Mouse (Mus musculus) neural tube, embryonic 11.5 days (tissue): Measurements from ENCODE around the gene Prorsd1. TPM values are rescaled to one million over a fixed set of nuclear protein-coding genes. Genes with fewer than 3 reads are reported as not detected.

ENCODE experiments used
- ATAC-seq: fragments of 200-750 bp; cut with Nextera tagmentation; 2 replicates; pipeline ENCODE4 v1.8.0; 2017; ENCODE audit warnings: moderate number of reproducible peaks, mild to moderate bottlenecking, moderate TSS enrichment, moderate library complexity; ENCODE audit not compliant: insufficient read depth, low FRiP score, low TSS enrichment
- DNase-seq: peaks from one replicate; pipeline ENCODE4 v3.0.0-alpha.2; 2015; ENCODE audit warnings: low spot score
- H3K27ac ChIP-seq: fragments of 300-500 bp; sonication (generic); 2 replicates; pipeline ENCODE4 v1.5.1; 2014; ENCODE audit warnings: low read depth, mild to moderate bottlenecking, low read length
- H3K27me3 ChIP-seq: fragments of 300-500 bp; sonication (generic); 2 replicates; pipeline ENCODE4 v1.6.1; 2014; ENCODE audit warnings: mild to moderate bottlenecking, low read length, mixed read lengths; ENCODE audit not compliant: control insufficient read depth, insufficient read depth
- H3K36me3 ChIP-seq: fragments of 300-500 bp; sonication (generic); 2 replicates; pipeline ENCODE4 v1.6.1; 2014; ENCODE audit warnings: mild to moderate bottlenecking, low read length, moderate library complexity, mixed read lengths; ENCODE audit not compliant: control insufficient read depth, insufficient read depth
- H3K4me1 ChIP-seq: fragments of 300-500 bp; sonication (generic); 2 replicates; pipeline ENCODE4 v1.6.1; 2014; ENCODE audit warnings: low read length, mixed read lengths; ENCODE audit not compliant: control insufficient read depth, insufficient read depth
- H3K4me2 ChIP-seq: fragments of 300-500 bp; sonication (generic); 2 replicates; pipeline ENCODE4 v1.6.1; 2014; ENCODE audit warnings: low read depth, mild to moderate bottlenecking, moderate library complexity
- H3K4me3 ChIP-seq: fragments of 300-500 bp; sonication (generic); 2 replicates; pipeline ENCODE4 v1.5.1; 2014; ENCODE audit warnings: low read depth, low read length
- H3K9ac ChIP-seq: fragments of 300-500 bp; sonication (generic); 2 replicates; pipeline ENCODE4 v1.6.1; 2014; ENCODE audit warnings: mild to moderate bottlenecking, low read length
- H3K9me3 ChIP-seq: fragments of 300-500 bp; sonication (generic); 2 replicates; pipeline ENCODE4 v1.6.1; 2016; ENCODE audit warnings: low read length; ENCODE audit not compliant: control insufficient read depth
- WGBS: fragments of 180-500 bp; shearing (Covaris S2); extraction: QIAGEN DNeasy Blood & Tissue Kit; methylation state at CpG from one replicate; pipeline ENCODE4 v1.1.7; 2014; 5-methylcytosine and 5-hydroxymethylcytosine counted together
- polyA plus RNA-seq: library from polyadenylated mRNA; unstranded; fragments of >200 nt; fragmentation: Nextera tagmentation; extraction: Ambion mirVana; gene quantifications from 2 replicates; pipeline ENCODE4 v1.2.1, GENCODE M21; 2014

The Prorsd1 gene
- 22.0 and 26.3 TPM in 2 replicates for polyA plus RNA-seq

DNA sequence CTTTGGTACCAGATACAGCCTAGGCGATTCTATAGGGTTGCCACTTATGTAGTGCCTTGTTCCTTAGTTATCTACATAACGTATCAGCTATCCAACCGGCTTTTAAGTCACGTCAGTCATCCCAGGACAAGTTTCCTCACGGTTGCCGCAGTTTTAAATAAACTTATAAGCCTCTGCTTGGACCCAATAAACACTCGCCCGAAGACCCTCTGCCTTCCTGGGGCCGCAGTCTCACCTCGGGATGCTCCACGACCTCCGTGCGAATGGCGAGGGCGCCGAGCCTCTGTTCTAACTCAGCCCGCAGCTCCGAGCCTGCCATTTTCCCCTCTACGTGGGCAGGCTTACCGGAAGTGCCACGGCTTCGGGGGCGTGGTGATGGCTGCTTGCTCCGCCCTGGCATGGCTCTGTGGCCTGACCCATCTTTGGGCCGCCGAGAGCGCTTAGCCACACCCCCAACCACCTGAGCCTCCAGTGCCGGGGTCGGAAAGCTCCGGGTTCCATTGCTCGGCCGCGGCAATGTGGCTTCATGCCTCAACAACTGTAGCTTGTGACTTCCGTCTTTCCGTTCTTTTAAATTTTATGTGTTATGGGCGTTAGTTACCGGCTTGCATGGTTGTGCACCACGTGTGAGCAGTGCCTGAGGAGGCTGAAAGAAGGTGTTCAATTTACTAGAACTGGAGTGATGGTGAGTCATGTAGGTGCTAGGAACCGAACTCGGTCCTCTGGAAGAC, at the start of gene Prorsd1:
TSS of gene Prorsd1 (minus strand) at position 352 of the 731 bp plus-strand sequence.
- no peaks in the 10 kb centered on the region for H3K9me3 ChIP-seq
- peak within 1 kb of the TSS; percentile 64 for H3K9ac ChIP-seq
- no peak within 1 kb of the TSS for H3K27ac ChIP-seq
- DNase-seq (peak; percentile 91), ATAC-seq (peak; percentile 98)
- no peaks in the 10 kb centered on the region for H3K4me1 ChIP-seq
- H3K36me3 ChIP-seq = 0 out of 2 replicates have a peak, but pooled peaks cover 2% of the 10 kb centered on the region
- no peaks in the 10 kb centered on the region for H3K27me3 ChIP-seq
- WGBS = 3% methylated on average over 40 of the region's 40 CpGs
- H3K4me3 ChIP-seq = peak within 1 kb of the TSS; percentile 55
- peak within 1 kb of the TSS; percentile 63 for H3K4me2 ChIP-seq

- no peak for DNase-seq
- Histone ChIP-seq H3K4me2 (no peak overlapping the region), H3K4me1 (no peaks in the 10 kb centered on the region), H3K27ac (no peak overlapping the region), H3K36me3 (no peaks in the 10 kb centered on the region), H3K27me3 (no peaks in the 10 kb centered on the region), H3K4me3 (no peak overlapping the region), H3K9ac (no peak overlapping the region), H3K9me3 (no peaks in the 10 kb centered on the region)
- no peak for ATAC-seq
- 87% methylated on average over 2 of the region's 2 CpGs for WGBS
Measured at GRCm38 (mm10) chr11:29563406-29563805, 48.6 kb upstream of the Prorsd1 start.

GRCm38 (mm10) chr11:29560990-29561389, 46.2 kb upstream of the Prorsd1 start:
- no peak for ATAC-seq
- 90% methylated on average over 3 of the region's 3 CpGs for WGBS

DNA sequence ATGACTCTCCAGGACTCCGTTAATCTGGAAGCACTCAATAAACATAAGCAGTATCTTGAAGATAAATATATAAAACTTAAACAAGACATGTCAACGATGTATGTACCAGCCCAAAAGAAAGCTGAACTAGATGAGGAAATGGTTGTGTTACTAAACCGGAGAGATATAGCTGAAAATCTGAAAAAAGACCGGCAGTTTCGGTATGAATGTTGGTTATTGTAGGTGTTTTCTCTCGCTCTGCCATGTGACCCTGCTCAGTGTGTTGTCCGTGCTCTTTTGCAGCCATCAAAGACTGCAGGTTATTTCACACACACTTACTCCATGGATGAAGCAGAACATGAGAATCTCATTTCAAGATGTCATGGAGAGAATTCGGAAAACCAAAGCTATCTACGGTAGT, 45.6 kb upstream of the Prorsd1 start:
- no peaks in the 10 kb centered on the region for H3K9me3 ChIP-seq
- no peaks in the 10 kb centered on the region for H3K36me3 ChIP-seq
- H3K27me3 ChIP-seq = no peaks in the 10 kb centered on the region
- H3K4me3 ChIP-seq = no peak overlapping the region
- no peak overlapping the region for H3K4me2 ChIP-seq
- DNase-seq (no peak), ATAC-seq (no peak)
- H3K4me1 ChIP-seq = no peaks in the 10 kb centered on the region
- no peak overlapping the region for H3K9ac ChIP-seq
- no peak overlapping the region for H3K27ac ChIP-seq
- 89% methylated on average over 9 of the region's 9 CpGs for WGBS

More at GRCm38 (mm10) chr11:29560990-29561389, 46.2 kb upstream of the Prorsd1 start:
- Histone ChIP-seq H3K27ac (no peak overlapping the region), H3K4me3 (no peak overlapping the region), H3K4me2 (no peak overlapping the region), H3K4me1 (no peaks in the 10 kb centered on the region), H3K9ac (no peak overlapping the region), H3K27me3 (no peaks in the 10 kb centered on the region), H3K9me3 (no peaks in the 10 kb centered on the region), H3K36me3 (no peaks in the 10 kb centered on the region)
- DNase-seq = no peak

GRCm38 (mm10) chr11:29549425-29549778, 34.6 kb upstream of the Prorsd1 start:
- 100% methylated on average over 1 of the region's 1 CpGs for WGBS
- H3K4me2 ChIP-seq = no peak overlapping the region
- no peaks in the 10 kb centered on the region for H3K27me3 ChIP-seq
- H3K4me1 ChIP-seq = no peaks in the 10 kb centered on the region
- H3K27ac ChIP-seq = no peak overlapping the region
- no peak overlapping the region for H3K4me3 ChIP-seq
- H3K9ac ChIP-seq = no peak overlapping the region
- peaks cover 4% of the 10 kb centered on the region; the same call in 1 of the 2 replicates for H3K36me3 ChIP-seq
- H3K9me3 ChIP-seq = no peaks in the 10 kb centered on the region
- DNase-seq (no peak), ATAC-seq (no peak)

DNA sequence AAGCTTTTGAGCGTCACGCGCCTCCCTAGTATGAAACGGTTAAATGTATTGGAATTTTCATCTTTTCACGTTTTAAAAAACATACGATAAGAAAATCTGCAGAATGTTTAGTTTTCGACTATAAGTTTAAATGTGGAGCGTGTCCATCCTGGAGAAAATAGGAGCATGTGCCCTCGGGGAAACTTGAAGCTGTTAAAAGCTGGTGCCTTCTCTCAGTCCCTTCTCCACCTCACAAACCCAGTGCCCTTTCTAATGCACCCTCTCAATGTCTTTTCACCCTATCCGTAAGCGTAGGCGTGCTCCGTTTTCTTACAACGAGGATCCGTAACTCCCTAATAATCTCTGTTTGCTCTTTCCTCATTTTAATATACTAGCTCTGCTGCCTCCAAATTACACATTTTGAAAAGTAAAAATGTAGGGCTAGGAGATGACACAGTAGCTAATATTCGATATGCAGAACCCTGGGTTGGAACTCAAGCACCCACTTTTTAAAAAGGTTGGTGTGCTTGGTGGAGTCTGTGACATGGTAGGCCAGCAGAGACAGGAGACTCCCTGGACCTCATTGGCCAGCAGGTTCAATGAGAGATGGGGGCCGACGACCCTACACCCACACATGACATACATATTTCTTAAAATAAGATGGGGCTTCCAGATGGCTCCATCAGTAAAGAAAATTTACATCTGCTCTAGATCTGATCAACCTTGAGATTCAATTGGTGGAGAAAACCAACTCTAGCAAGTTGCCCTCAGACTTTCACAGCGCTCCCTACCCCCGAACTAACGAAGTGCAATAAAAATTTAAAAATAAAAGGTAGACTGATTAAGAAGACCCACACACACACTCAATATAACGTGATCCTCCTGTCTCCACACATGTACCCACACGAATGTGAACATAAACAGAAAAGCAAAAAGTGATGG, 33.9 kb upstream of the Prorsd1 start:
- peak; percentile 12 for DNase-seq
- Histone ChIP-seq H3K4me1 (no peaks in the 10 kb centered on the region), H3K4me2 (peak overlapping the region; percentile 57), H3K36me3 (peaks cover 8% of the 10 kb centered on the region), H3K9ac (peak overlapping the region; percentile 91), H3K9me3 (no peaks in the 10 kb centered on the region), H3K4me3 (peak overlapping the region; percentile 79), H3K27ac (no peak overlapping the region), H3K27me3 (no peaks in the 10 kb centered on the region)
- WGBS = 26% methylated on average over 23 of the region's 23 CpGs
- peak; percentile 18; the same call in 1 of the 2 replicates for ATAC-seq

- peak within 1 kb of the TSS; percentile 54; the same call in 1 of the 2 replicates for H3K27ac ChIP-seq
- H3K27me3 ChIP-seq = no peaks in the 10 kb centered on the region
- H3K4me2 ChIP-seq = peak within 1 kb of the TSS; percentile 57
- under 1% methylated on average over 46 of the region's 46 CpGs for WGBS
- H3K4me3 ChIP-seq = peak within 1 kb of the TSS; percentile 79
- H3K4me1 ChIP-seq = no peaks in the 10 kb centered on the region
- H3K9ac ChIP-seq = peak within 1 kb of the TSS; percentile 91
- DNase-seq = peak; percentile 94
- no peaks in the 10 kb centered on the region for H3K9me3 ChIP-seq
- peaks cover 8% of the 10 kb centered on the region for H3K36me3 ChIP-seq
- peak; percentile 96 for ATAC-seq
Measured at GRCm38 (mm10) chr11:29547752-29548503, 33.1 kb upstream of the Prorsd1 start, which contains the start of the genes Clhc1 and Rps27a. Gene Clhc1 (plus strand): TSS chr11:29547950. Gene Rps27a (minus strand): TSS chr11:29548109.

DNA sequence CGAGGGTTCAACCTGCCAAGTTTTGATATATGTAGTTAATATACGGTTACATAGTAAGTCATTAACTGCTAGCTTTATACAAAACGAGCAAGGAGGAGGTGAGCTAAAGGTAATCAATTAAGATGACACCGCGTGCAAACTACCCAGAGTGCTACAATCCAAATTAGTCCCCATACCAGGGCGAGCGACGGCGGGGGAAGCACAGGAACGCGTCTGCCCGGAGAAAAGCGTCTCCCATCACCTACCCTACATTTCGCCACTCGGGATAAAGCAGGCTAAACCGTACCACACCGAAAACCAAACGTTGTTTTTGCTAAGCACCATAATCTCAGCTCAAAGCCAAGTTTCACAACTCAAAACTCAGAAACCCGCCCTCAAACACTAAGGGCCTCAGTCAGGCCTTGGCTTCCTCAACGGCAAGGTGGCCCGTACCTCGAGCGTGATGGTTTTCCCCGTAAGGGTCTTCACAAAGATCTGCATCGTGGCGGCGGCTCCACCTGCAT, 32.5 kb upstream of the Prorsd1 start:
- under 1% methylated on average over 27 of the region's 27 CpGs for WGBS
- peak overlapping the region; percentile 48 for H3K4me2 ChIP-seq
- no peaks in the 10 kb centered on the region for H3K4me1 ChIP-seq
- peak overlapping the region; percentile 54; the same call in 1 of the 2 replicates for H3K27ac ChIP-seq
- H3K27me3 ChIP-seq = no peaks in the 10 kb centered on the region
- ATAC-seq = no peak; the same call in none of the 2 replicates
- H3K9me3 ChIP-seq = no peaks in the 10 kb centered on the region
- no peak for DNase-seq
- peak overlapping the region; percentile 79 for H3K4me3 ChIP-seq
- peaks cover 8% of the 10 kb centered on the region for H3K36me3 ChIP-seq
- H3K9ac ChIP-seq = peak overlapping the region; percentile 91
